Mouse (Mus musculus): ENCODE results near the gene Arid5b.

DNA sequence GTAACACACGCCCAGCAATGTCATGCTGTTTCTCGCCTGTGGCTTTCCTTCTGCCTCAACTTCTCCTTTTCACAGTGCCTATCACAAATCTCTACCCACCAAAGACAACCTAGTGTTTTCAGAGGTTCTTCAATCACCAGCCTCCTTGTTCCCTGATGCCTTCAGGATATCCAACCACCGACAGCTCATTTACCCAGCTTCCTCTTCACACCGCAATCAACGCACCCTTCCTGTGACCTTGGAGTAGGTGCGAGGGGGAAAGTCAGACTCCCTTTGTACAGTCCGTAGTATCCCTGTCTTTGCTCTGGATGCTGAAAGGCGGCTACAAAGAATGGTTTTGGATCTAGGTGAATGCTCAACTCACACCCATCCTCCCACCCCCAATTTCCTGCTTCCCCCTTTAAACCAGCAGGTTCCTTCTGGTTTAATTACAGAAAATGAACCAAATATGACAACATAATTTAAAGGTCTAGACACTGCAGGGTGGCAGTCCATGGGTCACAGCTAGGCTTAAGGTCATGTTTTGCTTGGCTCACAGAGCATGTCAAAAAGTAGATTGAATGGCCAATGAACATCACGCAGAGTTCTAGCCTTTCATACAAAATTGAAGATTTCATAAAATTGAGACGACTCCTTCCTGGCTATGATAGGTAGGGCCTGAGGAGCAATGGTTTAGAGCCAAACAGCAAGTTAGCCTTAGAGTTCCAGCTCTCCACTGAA, 14.4 kb downstream of the Arid5b start:
- TF ChIP-seq CTCF (IDR thresholded peaks at IDR 0.05; ENCODE audit: control insufficient read depth, insufficient read depth, low read length) (no peak), POLR2A (IDR thresholded peaks at IDR 0.05; ENCODE audit: borderline replicate concordance, control insufficient read depth, low read depth, low read length) (no peak)
